Mouse (Mus musculus): ENCODE results near the gene Uaca. TPM values are rescaled to one million over a fixed set of nuclear protein-coding genes. Genes with fewer than 3 reads are reported as not detected.

Gene Uaca
- polyA plus RNA-seq, 1 experiment from 2014 or later: 26.0 TPM

Other genes with a start within 250 kb of the Uaca start
- 67.9 and 68.2 TPM in 2 replicates for gene Lrrc49, start 106.4 kb upstream of the Uaca start, polyA plus RNA-seq (2015; fragmentation: Nextera tagmentation; extraction: Ambion mirVana)
- 10.6 and 11.9 TPM in 2 replicates for gene Larp6, start 81.6 kb upstream of the Uaca start, polyA plus RNA-seq (2015; fragmentation: Nextera tagmentation; extraction: Ambion mirVana)